Mouse (Mus musculus) hindbrain, embryonic 13.5 days (tissue): Measurements from ENCODE around the gene Cox5b. TPM values are rescaled to one million over a fixed set of nuclear protein-coding genes. Genes with fewer than 3 reads are reported as not detected.
A peak's percentile ranks its signal among the peaks of the same experiment; 100 is the strongest.
"Not testable (repeated sequence)": the region's sequence is repeated elsewhere in the genome, so short reads cannot be mapped to it uniquely, and the experiment has no call there.

Experiments
- ATAC-seq: fragments of 200-750 bp; cut with Nextera tagmentation; 2 replicates; pipeline ENCODE4 v1.8.0; 2017; ENCODE audit warnings: moderate TSS enrichment; ENCODE audit not compliant: low FRiP score
- H3K27ac ChIP-seq: fragments of 300-500 bp; sonication (generic); 2 replicates; pipeline ENCODE4 v1.5.1; 2015; ENCODE audit warnings: inconsistent platforms, mild to moderate bottlenecking, moderate library complexity
- H3K27me3 ChIP-seq: fragments of 300-500 bp; sonication (generic); 2 replicates; pipeline ENCODE4 v1.6.1; 2015; ENCODE audit warnings: mild to moderate bottlenecking, inconsistent platforms
- H3K36me3 ChIP-seq: fragments of 300-500 bp; sonication (generic); 2 replicates; pipeline ENCODE4 v1.6.1; 2015; ENCODE audit warnings: mild to moderate bottlenecking, inconsistent platforms
- H3K4me1 ChIP-seq: fragments of 300-500 bp; sonication (generic); replicated peaks from 2 replicates; pipeline ENCODE4 v1.6.1; 2015; ENCODE audit warnings: inconsistent platforms
- H3K4me2 ChIP-seq: fragments of 300-500 bp; sonication (generic); 2 replicates; pipeline ENCODE4 v1.6.1; 2015; ENCODE audit warnings: inconsistent platforms, mild to moderate bottlenecking, moderate library complexity
- H3K4me3 ChIP-seq: fragments of 300-500 bp; sonication (generic); 2 replicates; pipeline ENCODE4 v1.5.1; 2015; ENCODE audit warnings: mild to moderate bottlenecking, inconsistent platforms
- H3K9ac ChIP-seq: fragments of 300-500 bp; sonication (generic); 2 replicates; pipeline ENCODE4 v1.6.1; 2015; ENCODE audit warnings: mild to moderate bottlenecking, inconsistent platforms
- H3K9me3 ChIP-seq: fragments of 300-500 bp; sonication (generic); 2 replicates; pipeline ENCODE4 v1.6.1; 2016; ENCODE audit warnings: inconsistent platforms
- WGBS: fragments of 180-500 bp; shearing (Covaris S2); methylation state at CpG from one replicate; pipeline ENCODE4 v1.1.7; 2015; 5-methylcytosine and 5-hydroxymethylcytosine counted together
- polyA plus RNA-seq: library from polyadenylated mRNA; unstranded; fragments of >200 nt; fragmentation: Nextera tagmentation; extraction: Ambion mirVana; gene quantifications from 2 replicates; pipeline ENCODE4 v1.2.1, GENCODE M21; 2015

The Cox5b gene
- polyA plus RNA-seq, 1 experiment from 2014 or later = 648 TPM

- no peaks in the 10 kb centered on the region for H3K36me3 ChIP-seq
- no peaks in the 10 kb centered on the region for H3K9me3 ChIP-seq
- H3K9ac ChIP-seq = no peak overlapping the region
- no peaks in the 10 kb centered on the region for H3K27me3 ChIP-seq
- no peak overlapping the region for H3K4me3 ChIP-seq
- no peak for ATAC-seq
- 59% methylated on average over 4 of the region's 4 CpGs for WGBS
- no peak overlapping the region for H3K4me2 ChIP-seq
- H3K27ac ChIP-seq = no peak overlapping the region
- H3K4me1 ChIP-seq = no peaks in the 10 kb centered on the region
Measured at GRCm38 (mm10) chr1:36665934-36666333, 25.3 kb upstream of the Cox5b start.

GRCm38 (mm10) chr1:36668007-36668406, 23.2 kb upstream of the Cox5b start:
- WGBS = 72% methylated on average over 4 of the region's 4 CpGs
- not testable (repeated sequence) for H3K4me1 ChIP-seq, H3K9ac ChIP-seq, H3K27me3 ChIP-seq, H3K4me3 ChIP-seq, H3K4me2 ChIP-seq, ATAC-seq, H3K27ac ChIP-seq, H3K9me3 ChIP-seq, H3K36me3 ChIP-seq

- 0 out of 2 replicates have a peak, but pooled peaks cover 3% of the 10 kb centered on the region for H3K4me1 ChIP-seq
- H3K4me2 ChIP-seq = no peak overlapping the region
- no peak overlapping the region for H3K27ac ChIP-seq
- ATAC-seq = no peak
- no peak overlapping the region for H3K9ac ChIP-seq
- H3K9me3 ChIP-seq = no peaks in the 10 kb centered on the region
- no peaks in the 10 kb centered on the region for H3K36me3 ChIP-seq
- WGBS = 90% methylated on average over 4 of the region's 4 CpGs
- no peaks in the 10 kb centered on the region for H3K27me3 ChIP-seq
- no peak overlapping the region for H3K4me3 ChIP-seq
Measured at GRCm38 (mm10) chr1:36670256-36670655, 21.0 kb upstream of the Cox5b start.

- WGBS = 94% methylated on average over 10 of the region's 10 CpGs
- ATAC-seq = no peak
Measured at GRCm38 (mm10) chr1:36671260-36671659, 20.0 kb upstream of the Cox5b start.

GRCm38 (mm10) chr1:36672648-36673350, 18.4 kb upstream of the Cox5b start:
- 53% methylated on average over 16 of the region's 16 CpGs for WGBS
- no peaks in the 10 kb centered on the region for H3K27me3 ChIP-seq
- no peak overlapping the region for H3K4me3 ChIP-seq
- H3K4me1 ChIP-seq = 0 out of 2 replicates have a peak, but pooled peaks cover 3% of the 10 kb centered on the region
- H3K36me3 ChIP-seq = no peaks in the 10 kb centered on the region
- no peak overlapping the region for H3K4me2 ChIP-seq
- H3K27ac ChIP-seq = no peak overlapping the region
- ATAC-seq = no peak
- no peak overlapping the region for H3K9ac ChIP-seq
- H3K9me3 ChIP-seq = no peaks in the 10 kb centered on the region

More at GRCm38 (mm10) chr1:36671260-36671659, 20.0 kb upstream of the Cox5b start:
- Histone ChIP-seq H3K4me1 (0 out of 2 replicates have a peak, but pooled peaks cover 3% of the 10 kb centered on the region), H3K36me3 (no peaks in the 10 kb centered on the region), H3K9ac (no peak overlapping the region), H3K27ac (no peak overlapping the region), H3K4me3 (no peak overlapping the region), H3K9me3 (no peaks in the 10 kb centered on the region), H3K4me2 (no peak overlapping the region), H3K27me3 (no peaks in the 10 kb centered on the region)

- 79% methylated on average over 3 of the region's 3 CpGs for WGBS
Measured at GRCm38 (mm10) chr1:36674936-36675335, 16.3 kb upstream of the Cox5b start.

GRCm38 (mm10) chr1:36680893-36681292, 10.4 kb upstream of the Cox5b start:
- Histone ChIP-seq H3K27ac (no peak overlapping the region), H3K9ac (no peak overlapping the region), H3K4me2 (no peak overlapping the region), H3K4me3 (no peak overlapping the region), H3K9me3 (no peaks in the 10 kb centered on the region), H3K27me3 (no peaks in the 10 kb centered on the region), H3K4me1 (no peaks in the 10 kb centered on the region), H3K36me3 (no peaks in the 10 kb centered on the region)
- WGBS = 64% methylated on average over 7 of the region's 7 CpGs
- no peak for ATAC-seq

More at GRCm38 (mm10) chr1:36674936-36675335, 16.3 kb upstream of the Cox5b start:
- no peak overlapping the region for H3K4me2 ChIP-seq
- H3K27me3 ChIP-seq = no peaks in the 10 kb centered on the region
- ATAC-seq = no peak
- no peak overlapping the region for H3K9ac ChIP-seq
- no peak overlapping the region for H3K27ac ChIP-seq
- no peaks in the 10 kb centered on the region for H3K9me3 ChIP-seq
- H3K4me1 ChIP-seq = 0 out of 2 replicates have a peak, but pooled peaks cover 3% of the 10 kb centered on the region
- no peaks in the 10 kb centered on the region for H3K36me3 ChIP-seq
- no peak overlapping the region for H3K4me3 ChIP-seq

- Histone ChIP-seq H3K36me3 (no peaks in the 10 kb centered on the region), H3K9ac (no peak within 1 kb of the TSS), H3K9me3 (no peaks in the 10 kb centered on the region), H3K27me3 (no peaks in the 10 kb centered on the region), H3K4me2 (no peak within 1 kb of the TSS), H3K27ac (no peak within 1 kb of the TSS), H3K4me3 (no peak within 1 kb of the TSS), H3K4me1 (no peaks in the 10 kb centered on the region)
- WGBS = 91% methylated on average over 38 of the region's 39 CpGs
- no peak for ATAC-seq
Measured at GRCm38 (mm10) chr1:36682620-36683355, 8.5 kb upstream of the Cox5b start, which contains the start of gene Fam178b. Gene Fam178b (minus strand): TSS chr1:36683183.

GRCm38 (mm10) chr1:36683810-36684467, 7.3 kb upstream of the Cox5b start:
- 15% methylated on average over 13 of the region's 13 CpGs for WGBS
- Histone ChIP-seq H3K36me3 (no peaks in the 10 kb centered on the region), H3K4me2 (no peak overlapping the region), H3K4me1 (no peaks in the 10 kb centered on the region), H3K27me3 (no peaks in the 10 kb centered on the region), H3K27ac (no peak overlapping the region), H3K9ac (no peak overlapping the region), H3K4me3 (no peak overlapping the region), H3K9me3 (no peaks in the 10 kb centered on the region)
- peak; percentile 72; the same call in 1 of the 2 replicates for ATAC-seq

GRCm38 (mm10) chr1:36690671-36691235, 496 bp upstream of the Cox5b start:
- H3K4me1 ChIP-seq = peaks cover 11% of the 10 kb centered on the region
- H3K27me3 ChIP-seq = no peaks in the 10 kb centered on the region
- peak overlapping the region; percentile 90 for H3K4me3 ChIP-seq
- peak overlapping the region; percentile 92 for H3K4me2 ChIP-seq
- ATAC-seq = peak; percentile 58
- H3K9me3 ChIP-seq = no peaks in the 10 kb centered on the region
- WGBS = 68% methylated on average over 11 of the region's 11 CpGs
- peaks cover 23% of the 10 kb centered on the region for H3K36me3 ChIP-seq
- peak overlapping the region; percentile 45 for H3K27ac ChIP-seq
- no peak overlapping the region for H3K9ac ChIP-seq

- ATAC-seq = no peak
- H3K4me3 ChIP-seq = no peak overlapping the region
- no peaks in the 10 kb centered on the region for H3K9me3 ChIP-seq
- H3K4me2 ChIP-seq = no peak overlapping the region
- no peak overlapping the region for H3K9ac ChIP-seq
- no peaks in the 10 kb centered on the region for H3K27me3 ChIP-seq
- WGBS = 89% methylated on average over 6 of the region's 6 CpGs
- H3K27ac ChIP-seq = no peak overlapping the region
- peaks cover 11% of the 10 kb centered on the region for H3K4me1 ChIP-seq
- peaks cover 42% of the 10 kb centered on the region for H3K36me3 ChIP-seq
Measured at GRCm38 (mm10) chr1:36694871-36695270, 3.6 kb downstream of the Cox5b start.

GRCm38 (mm10) chr1:36696411-36696810, 5.2 kb downstream of the Cox5b start:
- peaks cover 58% of the 10 kb centered on the region for H3K36me3 ChIP-seq
- WGBS = 84% methylated on average over 6 of the region's 6 CpGs
- no peak overlapping the region for H3K4me3 ChIP-seq
- no peaks in the 10 kb centered on the region for H3K9me3 ChIP-seq
- no peaks in the 10 kb centered on the region for H3K27me3 ChIP-seq
- peaks cover 11% of the 10 kb centered on the region for H3K4me1 ChIP-seq
- H3K27ac ChIP-seq = no peak overlapping the region
- no peak overlapping the region for H3K4me2 ChIP-seq
- no peak overlapping the region for H3K9ac ChIP-seq
- ATAC-seq = no peak
